Mouse (Mus musculus) limb, embryonic 13.5 days (tissue): Measurements from ENCODE around the gene Ppp1r15a. TPM values are rescaled to one million over a fixed set of nuclear protein-coding genes. Genes with fewer than 3 reads are reported as not detected.
A peak's percentile ranks its signal among the peaks of the same experiment; 100 is the strongest.

ENCODE experiments used
- ATAC-seq: fragments of 200-750 bp; cut with Nextera tagmentation; 2 replicates; pipeline ENCODE4 v1.8.0; 2017; ENCODE audit warnings: low read depth, moderate number of reproducible peaks, moderate TSS enrichment; ENCODE audit not compliant: low FRiP score
- H3K27ac ChIP-seq: fragments of 300-500 bp; sonication (generic); 2 replicates; pipeline ENCODE4 v1.5.1; 2015; ENCODE audit warnings: inconsistent platforms, mild to moderate bottlenecking, moderate library complexity
- H3K27me3 ChIP-seq: fragments of 300-500 bp; sonication (generic); 2 replicates; pipeline ENCODE4 v1.6.1; 2015; ENCODE audit warnings: mild to moderate bottlenecking, inconsistent platforms
- H3K36me3 ChIP-seq: fragments of 300-500 bp; sonication (generic); 2 replicates; pipeline ENCODE4 v1.6.1; 2015; ENCODE audit warnings: inconsistent platforms, mild to moderate bottlenecking, moderate library complexity
- H3K4me1 ChIP-seq: fragments of 300-500 bp; sonication (generic); 2 replicates; pipeline ENCODE4 v1.6.1; 2015; ENCODE audit warnings: inconsistent platforms
- H3K4me2 ChIP-seq: fragments of 300-500 bp; sonication (generic); replicated peaks from 2 replicates; pipeline ENCODE4 v1.6.1; 2015; ENCODE audit warnings: inconsistent platforms, mild to moderate bottlenecking, moderate library complexity
- H3K4me3 ChIP-seq: fragments of 300-500 bp; sonication (generic); 2 replicates; pipeline ENCODE4 v1.5.1; 2015; ENCODE audit warnings: moderate library complexity, mild to moderate bottlenecking, inconsistent platforms
- H3K9ac ChIP-seq: fragments of 300-500 bp; sonication (generic); 2 replicates; pipeline ENCODE4 v1.6.1; 2015; ENCODE audit warnings: mild to moderate bottlenecking, inconsistent platforms
- H3K9me3 ChIP-seq: fragments of 300-500 bp; sonication (generic); 2 replicates; pipeline ENCODE4 v1.6.1; 2016; ENCODE audit warnings: inconsistent platforms
- WGBS: fragments of 180-500 bp; shearing (Covaris S2); methylation state at CpG from one replicate; pipeline ENCODE4 v1.1.7; 2015; 5-methylcytosine and 5-hydroxymethylcytosine counted together
- polyA plus RNA-seq: library from polyadenylated mRNA; unstranded; fragments of >200 nt; fragmentation: Nextera tagmentation; extraction: Ambion mirVana; gene quantifications from 2 replicates; pipeline ENCODE4 v1.2.1, GENCODE M21; 2015

Ppp1r15a gene
- polyA plus RNA-seq, 1 experiment from 2014 or later, result 28.8 TPM

- peaks cover 36% of the 10 kb centered on the region for H3K36me3 ChIP-seq
- 28% methylated on average over 19 of the region's 19 CpGs for WGBS
- H3K4me3 ChIP-seq, result peak overlapping the region; percentile 65
- peaks cover 22% of the 10 kb centered on the region for H3K4me1 ChIP-seq
- H3K9me3 ChIP-seq, result no peaks in the 10 kb centered on the region
- ATAC-seq, result no peak
- H3K9ac ChIP-seq, result peak overlapping the region; percentile 87
- H3K4me2 ChIP-seq, result peak overlapping the region; percentile 96
- H3K27ac ChIP-seq, result peak overlapping the region; percentile 86
- H3K27me3 ChIP-seq, result no peaks in the 10 kb centered on the region
Measured at GRCm38 (mm10) chr7:45509181-45509882, 16.7 kb downstream of the Ppp1r15a start.

GRCm38 (mm10) chr7:45508561-45508960, 17.5 kb downstream of the Ppp1r15a start:
- Histone ChIP-seq H3K27me3 (no peaks in the 10 kb centered on the region), H3K4me1 (peaks cover 22% of the 10 kb centered on the region), H3K36me3 (peaks cover 44% of the 10 kb centered on the region), H3K4me3 (peak overlapping the region; percentile 65), H3K27ac (no peak overlapping the region), H3K9me3 (no peaks in the 10 kb centered on the region), H3K4me2 (peak overlapping the region; percentile 96), H3K9ac (peak overlapping the region; percentile 87)
- WGBS, result 77% methylated on average over 6 of the region's 6 CpGs
- ATAC-seq, result no peak

GRCm38 (mm10) chr7:45507583-45507982, 18.5 kb downstream of the Ppp1r15a start:
- H3K27ac ChIP-seq, result no peak overlapping the region
- H3K9me3 ChIP-seq, result no peaks in the 10 kb centered on the region
- 89% methylated on average over 6 of the region's 6 CpGs for WGBS
- no peak overlapping the region for H3K4me2 ChIP-seq
- peaks cover 22% of the 10 kb centered on the region for H3K4me1 ChIP-seq
- no peak for ATAC-seq
- no peak overlapping the region for H3K9ac ChIP-seq
- peaks cover 54% of the 10 kb centered on the region for H3K36me3 ChIP-seq
- H3K4me3 ChIP-seq, result no peak overlapping the region
- no peaks in the 10 kb centered on the region for H3K27me3 ChIP-seq

GRCm38 (mm10) chr7:45498427-45498826, 27.6 kb downstream of the Ppp1r15a start:
- H3K36me3 ChIP-seq, result peaks cover 97% of the 10 kb centered on the region
- no peak overlapping the region for H3K9ac ChIP-seq
- no peaks in the 10 kb centered on the region for H3K9me3 ChIP-seq
- H3K4me2 ChIP-seq, result no peak overlapping the region
- H3K27me3 ChIP-seq, result no peaks in the 10 kb centered on the region
- no peak overlapping the region for H3K4me3 ChIP-seq
- no peaks in the 10 kb centered on the region for H3K4me1 ChIP-seq
- no peak for ATAC-seq
- WGBS, result 91% methylated on average over 6 of the region's 6 CpGs
- H3K27ac ChIP-seq, result no peak overlapping the region

- H3K27ac ChIP-seq, result no peak overlapping the region
- H3K4me2 ChIP-seq, result no peak overlapping the region
- no peak overlapping the region for H3K9ac ChIP-seq
- peaks cover 12% of the 10 kb centered on the region for H3K4me1 ChIP-seq
- no peak for ATAC-seq
- no peaks in the 10 kb centered on the region for H3K27me3 ChIP-seq
- WGBS, result 84% methylated on average over 9 of the region's 9 CpGs
- H3K36me3 ChIP-seq, result peaks cover 77% of the 10 kb centered on the region
- H3K9me3 ChIP-seq, result no peaks in the 10 kb centered on the region
- no peak overlapping the region for H3K4me3 ChIP-seq
Measured at GRCm38 (mm10) chr7:45494548-45494947, 31.5 kb downstream of the Ppp1r15a start.

GRCm38 (mm10) chr7:45492951-45493350, 33.1 kb downstream of the Ppp1r15a start:
- Histone ChIP-seq H3K4me2 (no peak overlapping the region), H3K4me3 (no peak overlapping the region), H3K9me3 (no peaks in the 10 kb centered on the region), H3K9ac (no peak overlapping the region), H3K27me3 (no peaks in the 10 kb centered on the region), H3K27ac (no peak overlapping the region), H3K4me1 (peaks cover 23% of the 10 kb centered on the region), H3K36me3 (peaks cover 61% of the 10 kb centered on the region)
- ATAC-seq, result no peak
- 94% methylated on average over 5 of the region's 5 CpGs for WGBS

- Histone ChIP-seq H3K27me3 (no peaks in the 10 kb centered on the region), H3K4me3 (no peak overlapping the region), H3K4me1 (peaks cover 28% of the 10 kb centered on the region), H3K4me2 (no peak overlapping the region), H3K27ac (no peak overlapping the region), H3K9ac (no peak overlapping the region), H3K9me3 (no peaks in the 10 kb centered on the region), H3K36me3 (peaks cover 55% of the 10 kb centered on the region)
- WGBS, result 94% methylated on average over 8 of the region's 8 CpGs
- no peak for ATAC-seq
Measured at GRCm38 (mm10) chr7:45492225-45492844, 33.7 kb downstream of the Ppp1r15a start.

- peak overlapping the region; percentile 31; the same call in 1 of the 2 replicates for H3K9ac ChIP-seq
Measured at GRCm38 (mm10) chr7:45491264-45491663, 34.8 kb downstream of the Ppp1r15a start.

GRCm38 (mm10) chr7:45490822-45491221, 35.2 kb downstream of the Ppp1r15a start:
- H3K9ac ChIP-seq, result peak overlapping the region; percentile 31; the same call in 1 of the 2 replicates
- H3K4me1 ChIP-seq, result peaks cover 32% of the 10 kb centered on the region
- H3K9me3 ChIP-seq, result no peaks in the 10 kb centered on the region
- no peak overlapping the region for H3K4me3 ChIP-seq
- peaks cover 40% of the 10 kb centered on the region for H3K36me3 ChIP-seq
- no peaks in the 10 kb centered on the region for H3K27me3 ChIP-seq
- H3K4me2 ChIP-seq, result peak overlapping the region; percentile 38
- ATAC-seq, result no peak
- H3K27ac ChIP-seq, result no peak overlapping the region
- WGBS, result 21% methylated on average over 9 of the region's 9 CpGs

More at GRCm38 (mm10) chr7:45491264-45491663, 34.8 kb downstream of the Ppp1r15a start:
- no peak for ATAC-seq
- H3K27ac ChIP-seq, result no peak overlapping the region
- no peak overlapping the region for H3K4me3 ChIP-seq
- peak overlapping the region; percentile 38 for H3K4me2 ChIP-seq
- H3K27me3 ChIP-seq, result no peaks in the 10 kb centered on the region
- peaks cover 44% of the 10 kb centered on the region for H3K36me3 ChIP-seq
- whole genome bisulfite sequencing, result 20% methylated on average over 3 of the region's 3 CpGs
- peaks cover 32% of the 10 kb centered on the region for H3K4me1 ChIP-seq
- no peaks in the 10 kb centered on the region for H3K9me3 ChIP-seq

- no peak for ATAC-seq
- Histone ChIP-seq H3K9me3 (no peaks in the 10 kb centered on the region), H3K4me3 (no peak overlapping the region), H3K4me1 (peaks cover 32% of the 10 kb centered on the region), H3K27ac (no peak overlapping the region), H3K9ac (no peak overlapping the region), H3K36me3 (peaks cover 27% of the 10 kb centered on the region), H3K4me2 (peak overlapping the region; percentile 71; the same call in 1 of the 2 replicates), H3K27me3 (no peaks in the 10 kb centered on the region)
- 71% methylated on average over 7 of the region's 7 CpGs for WGBS
Measured at GRCm38 (mm10) chr7:45489578-45489977, 36.5 kb downstream of the Ppp1r15a start.

GRCm38 (mm10) chr7:45488293-45489204, 37.5 kb downstream of the Ppp1r15a start, which contains the start of gene Dhdh:
Gene Dhdh (minus strand): TSS chr7:45488805.
- Histone ChIP-seq H3K4me2 (peak within 1 kb of the TSS; percentile 71), H3K27ac (peak within 1 kb of the TSS; percentile 71), H3K4me3 (peak within 1 kb of the TSS; percentile 50), H3K9ac (peak within 1 kb of the TSS; percentile 65), H3K9me3 (no peaks in the 10 kb centered on the region), H3K4me1 (peaks cover 32% of the 10 kb centered on the region), H3K36me3 (peaks cover 17% of the 10 kb centered on the region), H3K27me3 (no peaks in the 10 kb centered on the region)
- 10% methylated on average over 38 of the region's 38 CpGs for WGBS
- peak; percentile 52 for ATAC-seq
